18 mouse cellular contexts compared by ENCODE assay signal in genomic region chr7:16108886-16109542, GRCm38 (mm10). TPM values are rescaled to one million over a fixed set of nuclear protein-coding genes. Genes with fewer than 3 reads are reported as not detected.
"Had no signal": no experiment of that assay in that cellular context is flagged by ENCODE, and none has a peak within 500 bp of the region (broad histone marks: within the 10 kb centered on the region; RNA-seq: fewer than 3 reads in every experiment).

No protein-coding gene starts in this region.

- H3K4me1 ChIP-seq: kidney, embryonic 15.5 days; limb, embryonic 13.5 days; midbrain, embryonic 12.5 days had no signal

- ATAC-seq: midbrain, embryonic 16.5 days had no signal

- H3K4me2 ChIP-seq: kidney, embryonic 15.5 days; limb, embryonic 13.5 days; midbrain, embryonic 12.5 days; neural tube, embryonic 13.5 days had no signal

- H3K27me3 ChIP-seq: kidney, embryonic 15.5 days; limb, embryonic 13.5 days; midbrain, embryonic 12.5 days; neural tube, embryonic 13.5 days had no signal

- H3K9ac ChIP-seq: kidney, embryonic 15.5 days; limb, embryonic 13.5 days; liver, embryonic 14.5 days; midbrain, embryonic 12.5 days; neural tube, embryonic 13.5 days had no signal

- DNase-seq: kidney, postnatal 14 days; layer of hippocampus, postnatal 36 days; left cerebral cortex, postnatal 4 days; lung, adult 18-20 months; retina, postnatal 1 day; right cerebral cortex, postnatal 4 days; spleen, adult 18-20 months; thymus, adult 18-20 months; thymus, postnatal 14 days had no signal

- H3K27ac ChIP-seq: kidney, embryonic 15.5 days; limb, embryonic 13.5 days; liver, embryonic 14.5 days; midbrain, embryonic 12.5 days; neural tube, embryonic 13.5 days had no signal

- H3K4me3 ChIP-seq: kidney, embryonic 15.5 days; limb, embryonic 13.5 days; midbrain, embryonic 12.5 days; neural tube, embryonic 13.5 days had no signal

- H3K9me3 ChIP-seq: kidney, embryonic 15.5 days; limb, embryonic 13.5 days; midbrain, embryonic 12.5 days; neural tube, embryonic 13.5 days had no signal

RNA-seq across cellular contexts. Expression of gene Slc8a2, which starts 20.6 kb away (rescaled TPM):
- total RNA-seq: liver, adult 2 months; megakaryocyte-erythroid progenitor cell, adult 5-6 weeks had no signal

RNA-seq across cellular contexts. Expression of gene Zfp541, which starts 47.4 kb away (rescaled TPM):
- total RNA-seq: liver, adult 2 months; megakaryocyte-erythroid progenitor cell, adult 5-6 weeks had no signal
- polyA plus RNA-seq: kidney, embryonic 15.5 days; large intestine, adult 2 months; midbrain, embryonic 12.5 days had no signal
